Mouse (Mus musculus) cerebellum, adult 2 months (tissue): ENCODE results near the gene U2af1.

Experiments
- CTCF ChIP-seq: fragments of 200-500 bp; IDR thresholded peaks from 2 replicates; pipeline ENCODE4 v1.5.1; 2011; ENCODE audit warnings: low read depth, mild to moderate bottlenecking, control low read depth, low read length, moderate library complexity, borderline replicate concordance; ENCODE audit not compliant: insufficient read depth
- POLR2A ChIP-seq: fragments of 200-500 bp; IDR thresholded peaks from 2 replicates; pipeline ENCODE4 v1.6.1; 2011; ENCODE audit warnings: low read length, control low read depth, borderline replicate concordance; ENCODE audit not compliant: insufficient read depth

GRCm38 (mm10) chr17:31642331-31642730, 16.4 kb downstream of the U2af1 start:
- no peak for TF ChIP-seq POLR2A
- TF ChIP-seq CTCF = no peak
